Mouse (Mus musculus) ES-E14 (cell line): ENCODE data around the gene Naa30. TPM values are rescaled to one million over a fixed set of nuclear protein-coding genes. Genes with fewer than 3 reads are reported as not detected.

ENCODE experiments used
- DNase-seq: peaks from one replicate; pipeline ENCODE4 v3.0.0-alpha.2; 2013; ENCODE audit warnings: low read depth, low spot score
- H3K27ac ChIP-seq: 2 replicates; pipeline ENCODE4 v1.5.1; 2012; ENCODE audit warnings: low read depth, mild to moderate bottlenecking, low read length, moderate library complexity, mixed read lengths; ENCODE audit not compliant: poor library complexity, insufficient read depth, severe bottlenecking
- H3K36me3 ChIP-seq: 2 replicates; pipeline ENCODE4 v1.6.1; 2012; ENCODE audit warnings: mild to moderate bottlenecking, low read length, moderate library complexity, mixed read lengths; ENCODE audit not compliant: control insufficient read depth, poor library complexity, insufficient read depth, severe bottlenecking
- H3K4me1 ChIP-seq, 2 experiments: fragments of 150-350 bp in 1 of 2; sonication (generic) in 1 of 2; 2 replicates each; pipeline ENCODE4 v1.6.1; 2012; ENCODE audit warnings: low read length in 2 of 2, mild to moderate bottlenecking in 1 of 2, mixed read lengths in 1 of 2; ENCODE audit not compliant: control insufficient read depth in 2 of 2, insufficient read depth in 2 of 2, poor library complexity in 1 of 2
- H3K4me3 ChIP-seq, 2 experiments: fragments of 150-350 bp in 1 of 2; sonication (generic) in 1 of 2; 2 replicates each; pipeline ENCODE4 v1.5.1; 2012; ENCODE audit warnings: low read length in 2 of 2, low read depth in 1 of 2, mild to moderate bottlenecking in 1 of 2, mixed read lengths in 1 of 2; ENCODE audit not compliant: insufficient read depth in 1 of 2, poor library complexity in 1 of 2, severe bottlenecking in 1 of 2
- H3K9ac ChIP-seq: 2 replicates; pipeline ENCODE4 v1.6.1; 2012; ENCODE audit warnings: low read depth, mild to moderate bottlenecking, low read length, mixed read lengths; ENCODE audit not compliant: poor library complexity, insufficient read depth, severe bottlenecking
- H3K9me3 ChIP-seq: fragments of 150-350 bp; sonication (generic); 2 replicates; pipeline ENCODE4 v1.6.1; 2012; ENCODE audit warnings: low read depth, mild to moderate bottlenecking, low read length; ENCODE audit not compliant: control insufficient read depth, insufficient read depth
- HCFC1 ChIP-seq: IDR thresholded peaks from 2 replicates; pipeline ENCODE4 v1.6.1; 2012; ENCODE audit warnings: low read length, inconsistent platforms, borderline replicate concordance; ENCODE audit not compliant: insufficient read depth
- MAFK ChIP-seq: IDR thresholded peaks from 2 replicates; pipeline ENCODE4 v1.6.1; 2014; ENCODE audit warnings: mild to moderate bottlenecking, low read depth, low read length, inconsistent platforms; ENCODE audit not compliant: insufficient read depth
- ZC3H11A ChIP-seq: IDR thresholded peaks from 2 replicates; pipeline ENCODE4 v1.6.1; 2012; ENCODE audit warnings: low read depth, mild to moderate bottlenecking, inconsistent platforms, low read length, borderline replicate concordance
- ZNF384 ChIP-seq: IDR thresholded peaks from 2 replicates; pipeline ENCODE4 v1.6.1; 2012; ENCODE audit warnings: low read depth, low read length, inconsistent platforms
- in situ Hi-C, 2 experiments: fragments of 600-800 bp; cut with MboI; formaldehyde crosslinking; loops; one replicate each; pipeline ENCODE4 v1.15.1; 2025; ENCODE audit warnings: low sequenced_read_pairs in 2 of 2, inconsistent platforms in 1 of 2; ENCODE audit not compliant: unreplicated experiment in 2 of 2
- total RNA-seq: library from RNA; depleted of rRNA; stranded (reverse); fragments of 300-350 nt; gene quantifications from 2 replicates; pipeline ENCODE4 v1.2.3, GENCODE M21; 2012; rRNA removed

Naa30 gene
- total RNA-seq, 1 experiment: 17.2 TPM

DNA sequence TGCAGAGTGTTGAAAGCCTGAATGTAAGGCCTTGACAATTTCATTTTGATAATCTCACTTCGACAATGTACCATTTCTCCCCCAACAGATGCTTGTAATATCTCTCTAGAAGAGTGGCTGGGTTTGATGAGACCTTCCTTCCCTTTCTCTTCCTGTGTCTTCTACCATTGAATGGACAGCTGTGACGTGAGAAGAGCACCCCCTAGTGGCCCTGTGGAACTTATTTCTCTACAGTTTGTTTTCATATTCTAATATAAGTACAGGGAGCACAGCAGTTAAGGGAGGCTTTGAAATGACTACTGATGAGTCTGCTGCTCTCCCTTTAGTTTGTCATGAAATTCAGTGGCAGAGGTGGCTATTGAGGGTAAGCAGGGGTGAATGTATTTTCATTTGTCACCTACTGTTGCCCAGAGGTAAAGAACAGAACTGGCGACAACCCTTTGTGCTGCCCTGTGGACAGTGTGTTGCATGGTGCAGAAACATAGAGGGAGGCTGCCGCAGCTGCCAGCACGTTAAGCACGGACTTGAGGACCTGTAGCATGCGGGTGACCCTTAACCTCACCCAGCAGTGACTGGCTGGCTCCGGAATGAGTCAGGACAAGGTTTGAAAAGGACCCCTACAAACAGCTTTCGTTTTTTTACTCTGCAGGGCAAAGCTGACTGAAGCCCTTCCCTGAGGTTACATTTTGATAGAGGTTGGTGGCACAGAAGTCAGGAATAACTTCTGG lies 62.9 kb downstream of the Naa30 start:
- DNase-seq: peak; percentile 53
- H3K9ac ChIP-seq: no peak overlapping the region
- TF ChIP-seq ZC3H11A (peak; percentile 57; the same call in 1 of the 2 replicates), ZNF384 (no peak), HCFC1 (no peak)
- no peaks in the 10 kb centered on the region for H3K9me3 ChIP-seq
- no peaks in the 10 kb centered on the region for H3K36me3 ChIP-seq
- H3K27ac ChIP-seq: no peak overlapping the region
- H3K4me1 ChIP-seq: no peaks in the 10 kb centered on the region
- H3K4me3 ChIP-seq: no peak overlapping the region
- in situ Hi-C loops: loop anchor here in 1 of 2 experiments (25.0 kb wide), 1 partner anchor 302 kb away; the partner anchor contains the start of gene Slc35f4

GRCm38 (mm10) chr14:49238206-49238605 lies 66.2 kb downstream of the Naa30 start:
- in situ Hi-C loops: loop anchor here in 1 of 2 experiments (25.0 kb wide), 1 partner anchor 299 kb away; the partner anchor contains the start of gene Slc35f4
- DNase-seq: peak; percentile 52
- no peak overlapping the region for H3K9ac ChIP-seq
- no peak overlapping the region for H3K27ac ChIP-seq
- TF ChIP-seq ZC3H11A (peak; percentile 97), MAFK (no peak)
- no peak overlapping the region for H3K4me3 ChIP-seq
- no peaks in the 10 kb centered on the region for H3K9me3 ChIP-seq
- no peaks in the 10 kb centered on the region for H3K36me3 ChIP-seq
- H3K4me1 ChIP-seq: no peaks in the 10 kb centered on the region

Other genes starting within 250 kb of the Naa30 start
- gene Ap5m1, start 106.1 kb upstream of the Naa30 start, total RNA-seq: 11.2 and 20.4 TPM in 2 replicates
- gene Exoc5, start 105.6 kb upstream of the Naa30 start, total RNA-seq: 20.0 and 21.2 TPM in 2 replicates
- gene ccdc198, start 73.2 kb downstream of the Naa30 start, total RNA-seq: not detected in 2 replicates